Mouse (Mus musculus) myocyte (in vitro differentiated cells): ENCODE measurements around the gene Kmt2d. TPM values are rescaled to one million over a fixed set of nuclear protein-coding genes. Genes with fewer than 3 reads are reported as not detected.
A peak's percentile ranks its signal among the peaks of the same experiment; 100 is the strongest.

ENCODE experiments used
- H3K27me3 ChIP-seq: one replicate; pipeline ENCODE4 v1.6.1; 2011; ENCODE audit not compliant: control insufficient read depth, insufficient read depth, insufficient read length
- H3K36me3 ChIP-seq: one replicate; pipeline ENCODE4 v1.6.1; 2011; ENCODE audit not compliant: control insufficient read depth, insufficient read depth
- H3K4me2 ChIP-seq: one replicate; pipeline ENCODE4 v1.6.1; 2011; ENCODE audit warnings: low read depth, control low read depth
- H3K4me3 ChIP-seq: one replicate; pipeline ENCODE4 v1.5.1; 2011; ENCODE audit warnings: mild to moderate bottlenecking, control low read depth, moderate library complexity
- H3K79me2 ChIP-seq: one replicate; pipeline ENCODE4 v1.6.1; 2011; ENCODE audit not compliant: control insufficient read depth, insufficient read depth
- H3ac ChIP-seq: one replicate; pipeline ENCODE4 v1.6.1; 2011; ENCODE audit not compliant: control insufficient read depth, insufficient read length
- CEBPB ChIP-seq: IDR thresholded peaks from 2 replicates; pipeline ENCODE4 v1.6.1; 2011; ENCODE audit warnings: mild to moderate bottlenecking, moderate library complexity; ENCODE audit not compliant: poor library complexity, insufficient read depth, severe bottlenecking
- E2F4 ChIP-seq: IDR thresholded peaks from one replicate; pipeline ENCODE4 v1.6.1; 2011; ENCODE audit warnings: mild to moderate bottlenecking, control low read depth, moderate library complexity; ENCODE audit not compliant: insufficient read depth
- MAX ChIP-seq: IDR thresholded peaks from one replicate; pipeline ENCODE4 v1.6.1; 2011; ENCODE audit warnings: low read depth, mild to moderate bottlenecking, control low read depth
- MYOD1 ChIP-seq, 3 experiments: IDR thresholded peaks; one replicate each; pipeline ENCODE4 v1.6.1; 2011; ENCODE audit warnings: control low read depth in 2 of 3, low read depth in 2 of 3, mild to moderate bottlenecking in 2 of 3, moderate library complexity in 1 of 3; ENCODE audit not compliant: insufficient read length in 2 of 3, control insufficient read depth in 1 of 3
- MYOG ChIP-seq, 3 experiments: IDR thresholded peaks; one replicate each; pipeline ENCODE4 v1.6.1; 2011; ENCODE audit warnings: control low read depth in 2 of 3, low read depth in 2 of 3, mild to moderate bottlenecking in 2 of 3; ENCODE audit not compliant: insufficient read length in 2 of 3, control insufficient read depth in 1 of 3, insufficient read depth in 1 of 3
- POLR2A ChIP-seq: IDR thresholded peaks from one replicate; pipeline ENCODE4 v1.6.1; 2011; ENCODE audit warnings: low read depth, mild to moderate bottlenecking, control low read depth, moderate library complexity; ENCODE audit not compliant: insufficient read length
- POLR2AphosphoS2 ChIP-seq: IDR thresholded peaks from one replicate; pipeline ENCODE4 v1.6.1; 2011; ENCODE audit warnings: low read depth, control low read depth; ENCODE audit not compliant: insufficient read length
- REST ChIP-seq: IDR thresholded peaks from one replicate; pipeline ENCODE4 v1.6.1; 2011; ENCODE audit warnings: mild to moderate bottlenecking, control low read depth, moderate library complexity; ENCODE audit not compliant: insufficient read depth, insufficient read length
- SRF ChIP-seq: IDR thresholded peaks from one replicate; pipeline ENCODE4 v1.6.1; 2011; ENCODE audit warnings: low read depth; ENCODE audit not compliant: control insufficient read depth, insufficient read length
- TCF12 ChIP-seq: IDR thresholded peaks from one replicate; pipeline ENCODE4 v1.6.1; 2011; ENCODE audit warnings: mild to moderate bottlenecking, control low read depth; ENCODE audit not compliant: poor library complexity, insufficient read depth, severe bottlenecking
- TCF3 ChIP-seq: IDR thresholded peaks from one replicate; pipeline ENCODE4 v1.6.1; 2011; ENCODE audit warnings: low read depth, control low read depth; ENCODE audit not compliant: insufficient read length
- USF1 ChIP-seq: IDR thresholded peaks from one replicate; pipeline ENCODE4 v1.6.1; 2011; ENCODE audit warnings: low read depth, mild to moderate bottlenecking, control low read depth, moderate library complexity
- polyA plus RNA-seq: library from polyadenylated mRNA; unstranded; fragments of >200 nt; fragmentation: generic; extraction: Trizol; gene quantifications from one replicate; pipeline ENCODE4 v1.2.1, GENCODE M21; 2012; ENCODE audit warnings: missing spikeins

The Kmt2d gene
- polyA plus RNA-seq, 1 experiment, result 27.1 TPM

DNA sequence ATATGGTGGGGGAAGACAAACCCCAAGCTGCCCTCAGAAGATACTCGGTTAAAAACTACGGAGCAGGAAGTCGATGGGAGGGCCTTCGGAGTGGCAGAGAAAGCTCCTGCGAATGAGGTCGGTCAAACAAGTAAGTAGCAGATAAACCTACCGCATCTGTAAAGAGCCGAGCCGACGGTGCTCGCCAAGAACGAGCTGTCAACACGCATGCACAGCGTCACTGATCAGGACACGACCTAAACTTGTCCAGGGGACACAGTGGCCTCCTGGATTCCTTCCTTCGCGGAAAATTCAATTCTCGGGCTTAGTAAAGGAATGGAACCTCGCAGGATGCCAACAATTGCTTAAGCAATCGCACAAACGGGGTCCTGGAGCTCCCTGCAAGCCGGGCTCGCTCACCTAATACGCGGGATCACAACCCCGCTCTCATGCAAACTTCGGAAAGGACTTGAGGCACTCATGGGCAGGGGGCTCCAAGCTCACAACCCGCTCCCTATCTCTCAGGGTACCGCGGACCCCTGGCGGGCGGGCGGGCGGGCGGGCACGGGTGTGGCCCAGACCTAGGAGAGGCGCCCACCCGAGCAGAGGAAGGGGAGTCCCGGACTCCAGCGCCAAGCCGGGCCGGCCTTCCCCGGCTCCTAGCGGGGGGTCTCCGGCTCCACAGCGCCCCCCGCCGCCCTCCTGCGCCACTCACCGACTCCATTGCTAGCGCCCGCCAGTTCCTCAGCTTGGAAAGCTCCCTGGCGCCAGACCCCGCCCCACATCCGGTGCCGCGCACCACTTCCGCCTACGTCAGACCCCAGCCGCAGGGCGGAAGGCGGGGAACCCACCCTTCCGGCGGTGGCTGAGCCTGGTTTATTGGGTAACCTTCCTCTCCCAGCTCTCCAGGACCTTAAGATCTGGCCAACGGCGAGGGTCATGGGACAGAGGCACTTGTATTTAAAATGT lies 40.0 kb downstream of the Kmt2d start, which contains the start of gene Prkag1:
Prkag1 (minus strand) TSS at position 786 of the 948 bp plus-strand sequence.
- Histone ChIP-seq H3K4me3 (peak within 1 kb of the TSS; percentile 83), H3K36me3 (peaks cover 20% of the 10 kb centered on the region), H3K4me2 (peak within 1 kb of the TSS; percentile 98), H3K79me2 (peaks cover 44% of the 10 kb centered on the region), H3K27me3 (no peaks in the 10 kb centered on the region), H3ac (peak within 1 kb of the TSS; percentile 7)
- TF ChIP-seq MYOG (IDR thresholded peaks at IDR 0.05; ENCODE audit: control insufficient read depth in 1 of 3, insufficient read depth in 1 of 3, insufficient read length in 2 of 3, low read depth in 2 of 3) (peak in 1 of 3 experiments; percentile 59), CEBPB (peak; percentile 76), TCF3 (no peak), MAX (no peak), REST (peak; percentile 8), E2F4 (peak; percentile 58), MYOD1 (IDR thresholded peaks at IDR 0.05; ENCODE audit: control insufficient read depth in 1 of 3, insufficient read length in 2 of 3, low read depth in 2 of 3) (no peak), USF1 (no peak), TCF12 (no peak), SRF (no peak), POLR2A (peak; percentile 84), POLR2AphosphoS2 (peak; percentile 99)

DNA sequence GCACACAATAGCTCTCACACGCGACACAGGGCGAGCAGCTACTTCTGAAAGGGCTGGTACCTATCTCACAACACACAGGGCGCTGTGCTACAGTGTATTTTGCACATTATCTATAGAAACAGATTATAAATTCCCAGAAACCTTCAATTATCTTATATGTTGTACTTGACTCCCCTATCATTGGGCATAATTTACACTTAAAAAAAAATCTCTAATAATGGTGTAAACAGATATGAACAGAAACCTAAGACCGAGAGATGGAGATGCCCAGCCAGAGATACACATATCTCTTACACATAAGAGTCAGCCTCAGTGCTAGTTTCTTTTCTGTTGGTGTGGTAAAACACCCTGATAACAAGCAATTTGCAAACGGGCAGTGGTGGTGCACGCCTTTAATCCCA lies 43.4 kb downstream of the Kmt2d start:
- TF ChIP-seq CEBPB (no peak), TCF12 (no peak), POLR2AphosphoS2 (no peak), MAX (no peak), MYOD1 (IDR thresholded peaks at IDR 0.05; ENCODE audit: control insufficient read depth in 1 of 3, insufficient read length in 2 of 3, low read depth in 2 of 3) (no peak), TCF3 (no peak), USF1 (no peak), E2F4 (no peak), POLR2A (no peak), MYOG (IDR thresholded peaks at IDR 0.05; ENCODE audit: control insufficient read depth in 1 of 3, insufficient read depth in 1 of 3, insufficient read length in 2 of 3, low read depth in 2 of 3) (no peak), SRF (no peak), REST (no peak)
- no peak overlapping the region for H3K4me3 ChIP-seq
- no peak overlapping the region for H3ac ChIP-seq
- H3K4me2 ChIP-seq, result no peak overlapping the region
- peaks cover 20% of the 10 kb centered on the region for H3K36me3 ChIP-seq
- H3K79me2 ChIP-seq, result peaks cover 61% of the 10 kb centered on the region
- H3K27me3 ChIP-seq, result no peaks in the 10 kb centered on the region

DNA sequence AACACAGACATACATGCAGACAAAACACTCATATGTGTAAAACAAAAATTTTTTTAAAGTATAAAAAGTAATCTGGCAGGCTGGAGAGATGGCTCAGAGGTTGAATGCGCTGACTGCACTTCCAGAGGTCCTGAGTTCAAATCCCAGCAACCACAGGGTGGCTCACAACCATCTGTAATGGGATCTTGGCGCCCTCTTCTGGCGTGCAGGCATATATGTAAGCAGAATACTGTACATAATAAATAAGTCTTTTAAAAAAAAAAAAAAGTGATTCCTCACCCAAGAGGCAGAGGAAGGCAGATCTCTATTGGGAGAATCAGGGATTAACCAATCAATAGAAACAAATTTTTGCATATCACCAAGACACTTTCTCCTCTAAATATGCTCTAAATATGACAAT lies 47.6 kb downstream of the Kmt2d start:
- no peaks in the 10 kb centered on the region for H3K27me3 ChIP-seq
- peaks cover 37% of the 10 kb centered on the region for H3K36me3 ChIP-seq

DNA sequence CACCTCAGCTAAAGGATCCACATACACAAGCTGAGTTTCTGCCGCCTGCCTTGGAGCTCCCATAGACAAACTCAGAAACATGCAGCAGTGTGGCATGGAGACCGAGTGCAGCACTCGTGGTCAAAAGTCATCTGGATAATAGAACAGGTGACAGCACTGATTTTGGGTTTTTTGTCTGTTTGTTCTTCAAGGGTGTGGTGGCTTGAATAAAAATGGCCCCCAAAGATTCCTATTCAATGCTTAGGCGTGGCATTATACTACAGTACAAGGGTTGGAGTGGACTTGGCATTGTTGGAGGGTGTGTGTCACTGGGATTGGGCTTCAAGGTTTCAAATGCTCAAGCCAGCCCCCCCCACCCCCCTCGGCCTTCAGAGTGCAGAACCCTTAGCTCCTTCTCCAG lies 48.9 kb downstream of the Kmt2d start:
- peaks cover 37% of the 10 kb centered on the region for H3K36me3 ChIP-seq
- no peak overlapping the region for H3K4me3 ChIP-seq
- H3K79me2 ChIP-seq, result peaks cover 26% of the 10 kb centered on the region
- H3K27me3 ChIP-seq, result no peaks in the 10 kb centered on the region
- H3ac ChIP-seq, result no peak overlapping the region
- H3K4me2 ChIP-seq, result no peak overlapping the region
- no peak for TF ChIP-seq MYOD1 (IDR thresholded peaks at IDR 0.05; ENCODE audit: control insufficient read depth in 1 of 3, insufficient read length in 2 of 3, low read depth in 2 of 3)
- TF ChIP-seq POLR2A, result no peak
- TF ChIP-seq CEBPB, result no peak
- TF ChIP-seq POLR2AphosphoS2, result no peak
- TF ChIP-seq E2F4, result no peak
- TF ChIP-seq MAX, result no peak
- no peak for TF ChIP-seq SRF
- no peak for TF ChIP-seq TCF12
- no peak for TF ChIP-seq TCF3
- no peak for TF ChIP-seq REST
- no peak for TF ChIP-seq USF1
- no peak for TF ChIP-seq MYOG (IDR thresholded peaks at IDR 0.05; ENCODE audit: control insufficient read depth in 1 of 3, insufficient read depth in 1 of 3, insufficient read length in 2 of 3, low read depth in 2 of 3)

More for the DNA sequence above, 47.6 kb downstream of the Kmt2d start:
- no peak for TF ChIP-seq TCF3
- no peak for TF ChIP-seq E2F4
- TF ChIP-seq POLR2A, result no peak
- TF ChIP-seq MYOD1 (IDR thresholded peaks at IDR 0.05; ENCODE audit: control insufficient read depth in 1 of 3, insufficient read length in 2 of 3, low read depth in 2 of 3), result no peak
- no peak for TF ChIP-seq REST
- TF ChIP-seq POLR2AphosphoS2, result no peak
- no peak for TF ChIP-seq MYOG (IDR thresholded peaks at IDR 0.05; ENCODE audit: control insufficient read depth in 1 of 3, insufficient read depth in 1 of 3, insufficient read length in 2 of 3, low read depth in 2 of 3)
- TF ChIP-seq USF1, result no peak
- no peak for TF ChIP-seq MAX
- no peak for TF ChIP-seq TCF12
- no peak for TF ChIP-seq CEBPB
- TF ChIP-seq SRF, result no peak
- no peak overlapping the region for H3K4me2 ChIP-seq
- peaks cover 39% of the 10 kb centered on the region for H3K79me2 ChIP-seq
- H3K4me3 ChIP-seq, result no peak overlapping the region
- no peak overlapping the region for H3ac ChIP-seq
